Mouse (Mus musculus): ENCODE data around the gene Arhgap10. TPM values are rescaled to one million over a fixed set of nuclear protein-coding genes. Genes with fewer than 3 reads are reported as not detected.

Gene Arhgap10
- total and polyA plus RNA-seq, 2 experiments from 2014 or later: 4.2 to 5.2 TPM

DNA sequence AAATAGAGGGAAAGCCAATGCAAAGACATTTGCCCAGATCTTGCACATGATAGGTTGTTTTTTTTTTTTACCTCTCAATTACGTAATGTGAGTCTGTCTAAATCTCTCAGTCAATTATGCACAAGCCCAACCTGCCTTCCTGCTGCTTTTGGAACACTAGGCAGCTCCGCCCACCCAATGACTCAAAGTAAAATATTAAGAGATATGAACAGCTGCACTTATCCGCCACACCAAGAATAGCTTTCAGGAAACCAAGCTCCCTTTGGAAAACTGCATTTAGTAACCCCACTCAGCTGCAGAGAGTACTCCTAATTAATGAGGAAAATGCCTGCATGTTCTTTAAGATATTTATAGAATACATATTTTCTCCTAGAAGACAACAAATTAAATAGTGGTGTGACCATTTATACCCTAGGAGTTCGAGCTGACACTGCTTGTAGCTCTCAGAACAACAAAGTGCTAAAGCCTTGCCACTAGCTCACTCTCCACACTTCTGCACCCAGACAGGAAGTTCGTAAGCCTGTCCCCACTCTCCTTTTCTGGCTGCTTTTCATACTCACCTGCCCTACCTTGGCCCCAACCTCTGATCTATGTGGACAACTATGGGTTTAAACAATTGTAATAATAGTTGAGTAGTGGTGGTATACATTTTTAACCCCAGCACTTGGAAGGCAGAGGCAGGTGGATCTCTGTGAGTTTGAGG is 25.2 kb downstream of the Arhgap10 start:
- Histone ChIP-seq H3K4me2 (ENCODE audit: low read depth, low read length) (no peak overlapping the region), H3K4me3 (ENCODE audit: low read length) (no peak overlapping the region), H3K27ac (no peak overlapping the region), H3K4me1 (ENCODE audit: insufficient read depth, low read length) (no peaks in the 10 kb centered on the region), H3K9me3 (ENCODE audit: low read length) (no peaks in the 10 kb centered on the region), H3K36me3 (ENCODE audit: insufficient read depth, low read length) (no peaks in the 10 kb centered on the region), H3K9ac (replicated peaks; ENCODE audit: low read length) (no peak overlapping the region), H3K27me3 (ENCODE audit: insufficient read depth, low read length) (no peaks in the 10 kb centered on the region)
- 86% methylated on average over 5 of the region's 5 CpGs for WGBS
- TF ChIP-seq CTCF (IDR thresholded peaks at IDR 0.05; ENCODE audit: low read depth): no peak
- DNase-seq (ENCODE audit: low spot score): no peak
- no peak for ATAC-seq

DNA sequence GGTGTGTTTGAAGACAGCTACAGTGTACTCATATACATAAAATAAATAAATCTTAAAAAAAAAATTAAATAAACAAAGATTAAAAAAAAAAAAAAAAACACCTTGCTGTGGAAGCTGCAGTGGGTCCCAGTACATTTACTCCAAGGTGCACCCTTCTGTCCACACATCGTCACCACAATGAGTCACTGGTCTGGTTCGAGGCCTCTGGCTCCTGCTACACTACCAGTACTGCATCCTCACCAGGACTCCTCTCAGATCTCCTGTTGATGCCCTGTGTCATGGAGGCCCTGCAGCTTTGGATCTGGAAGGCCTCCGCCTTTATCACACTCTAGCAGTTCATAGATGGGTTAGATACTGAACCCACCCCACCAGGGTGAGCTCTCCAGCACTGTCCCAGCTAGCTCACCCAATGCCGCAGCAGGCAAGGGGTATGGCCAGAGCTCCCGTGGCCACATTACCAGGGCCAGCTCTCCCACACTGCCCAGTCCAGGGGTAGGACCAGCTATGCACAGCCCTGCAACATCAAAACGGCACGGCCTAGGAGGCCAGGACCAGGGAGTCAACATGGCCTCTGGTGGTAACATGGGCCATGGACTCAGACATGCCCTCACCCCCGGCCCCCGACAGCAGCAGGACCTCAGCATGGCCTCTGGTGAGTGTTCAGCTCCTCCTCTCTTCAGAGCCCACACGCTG is 26.4 kb downstream of the Arhgap10 start:
- DNase-seq (ENCODE audit: low spot score) (no peak), ATAC-seq (0 out of 2 replicates have a peak, but pooled peaks have one; percentile 21)
- H3K4me3 ChIP-seq (ENCODE audit: low read length): no peak overlapping the region
- no peaks in the 10 kb centered on the region for H3K36me3 ChIP-seq (ENCODE audit: insufficient read depth, low read length)
- no peak overlapping the region for H3K27ac ChIP-seq
- H3K9me3 ChIP-seq (ENCODE audit: low read length): no peaks in the 10 kb centered on the region
- 93% methylated on average over 10 of the region's 10 CpGs for WGBS
- H3K27me3 ChIP-seq (ENCODE audit: insufficient read depth, low read length): no peaks in the 10 kb centered on the region
- no peak overlapping the region for H3K9ac ChIP-seq (replicated peaks; ENCODE audit: low read length)
- H3K4me1 ChIP-seq (ENCODE audit: insufficient read depth, low read length): no peaks in the 10 kb centered on the region
- H3K4me2 ChIP-seq (ENCODE audit: low read depth, low read length): no peak overlapping the region
- TF ChIP-seq CTCF (IDR thresholded peaks at IDR 0.05; ENCODE audit: low read depth): no peak

DNA sequence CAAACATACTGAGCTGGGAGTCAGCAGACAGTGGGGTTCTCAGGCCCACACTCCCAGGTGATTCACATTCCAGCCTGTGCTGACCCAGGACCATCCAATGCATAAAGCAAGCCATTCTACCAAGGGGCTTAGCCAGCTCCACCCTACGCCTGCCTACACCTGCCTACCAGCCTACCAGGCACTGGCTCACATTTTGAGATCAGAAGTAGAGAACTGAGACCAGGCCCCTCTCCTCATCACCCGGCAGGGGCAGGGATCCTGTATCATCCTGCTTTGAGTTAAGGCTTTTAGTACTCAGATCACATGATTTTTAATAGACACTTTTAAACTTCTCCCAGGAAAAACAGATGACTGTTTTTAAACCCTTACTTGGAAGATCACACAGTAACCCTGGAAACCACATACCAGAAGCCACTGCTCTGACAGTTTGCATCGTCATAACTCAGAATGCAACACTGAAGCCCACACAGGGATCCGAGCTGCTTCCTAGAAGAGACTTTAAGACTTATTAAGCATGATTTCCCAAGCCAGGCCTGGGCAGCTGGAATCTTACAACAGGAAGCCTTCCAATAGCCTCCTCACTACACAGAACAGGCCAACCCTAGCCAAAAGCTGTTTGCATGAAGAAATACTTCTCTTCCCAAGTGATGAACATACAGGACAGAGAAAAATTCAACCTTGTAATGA is 27.5 kb downstream of the Arhgap10 start:
- 57% methylated on average over 4 of the region's 4 CpGs for WGBS
- no peak for ATAC-seq
- TF ChIP-seq CTCF (IDR thresholded peaks at IDR 0.05; ENCODE audit: low read depth): no peak
- DNase-seq (ENCODE audit: low spot score): peak; percentile 5
- no peaks in the 10 kb centered on the region for H3K27me3 ChIP-seq (ENCODE audit: insufficient read depth, low read length)
- H3K9ac ChIP-seq (replicated peaks; ENCODE audit: low read length): no peak overlapping the region
- H3K4me3 ChIP-seq (ENCODE audit: low read length): no peak overlapping the region
- H3K36me3 ChIP-seq (ENCODE audit: insufficient read depth, low read length): no peaks in the 10 kb centered on the region
- no peak overlapping the region for H3K27ac ChIP-seq
- H3K4me2 ChIP-seq (ENCODE audit: low read depth, low read length): no peak overlapping the region
- no peaks in the 10 kb centered on the region for H3K4me1 ChIP-seq (ENCODE audit: insufficient read depth, low read length)
- no peaks in the 10 kb centered on the region for H3K9me3 ChIP-seq (ENCODE audit: low read length)

DNA sequence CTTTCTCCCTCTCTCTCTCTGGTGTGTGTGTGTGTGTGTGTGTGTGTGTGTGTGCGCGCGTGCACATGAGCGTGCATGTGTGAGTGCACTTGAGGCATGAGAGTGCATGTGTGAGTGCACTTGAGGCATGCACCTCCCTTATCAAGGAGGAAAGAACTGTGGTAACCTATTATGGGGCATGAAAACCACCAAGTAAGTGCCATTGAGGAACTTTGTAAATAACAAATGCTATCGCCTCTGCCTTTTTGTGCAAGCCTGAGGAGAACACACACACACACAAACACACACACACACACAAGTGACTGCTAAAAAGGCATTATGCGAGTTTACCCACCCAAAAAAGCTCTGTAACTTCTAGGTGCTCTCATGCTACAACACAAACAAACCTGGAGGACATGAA is 28.5 kb downstream of the Arhgap10 start:
- H3K4me3 ChIP-seq (ENCODE audit: low read length): no peak overlapping the region
- H3K9me3 ChIP-seq (ENCODE audit: low read length): no peaks in the 10 kb centered on the region
- no peak overlapping the region for H3K4me2 ChIP-seq (ENCODE audit: low read depth, low read length)
- H3K4me1 ChIP-seq (ENCODE audit: insufficient read depth, low read length): no peaks in the 10 kb centered on the region
- no peak overlapping the region for H3K9ac ChIP-seq (replicated peaks; ENCODE audit: low read length)
- no peak for DNase-seq (ENCODE audit: low spot score)
- H3K27ac ChIP-seq: no peak overlapping the region
- ATAC-seq: no peak
- H3K36me3 ChIP-seq (ENCODE audit: insufficient read depth, low read length): no peaks in the 10 kb centered on the region
- H3K27me3 ChIP-seq (ENCODE audit: insufficient read depth, low read length): no peaks in the 10 kb centered on the region
- WGBS: 97% methylated on average over 6 of the region's 6 CpGs
- no peak for TF ChIP-seq CTCF (IDR thresholded peaks at IDR 0.05; ENCODE audit: low read depth)

DNA sequence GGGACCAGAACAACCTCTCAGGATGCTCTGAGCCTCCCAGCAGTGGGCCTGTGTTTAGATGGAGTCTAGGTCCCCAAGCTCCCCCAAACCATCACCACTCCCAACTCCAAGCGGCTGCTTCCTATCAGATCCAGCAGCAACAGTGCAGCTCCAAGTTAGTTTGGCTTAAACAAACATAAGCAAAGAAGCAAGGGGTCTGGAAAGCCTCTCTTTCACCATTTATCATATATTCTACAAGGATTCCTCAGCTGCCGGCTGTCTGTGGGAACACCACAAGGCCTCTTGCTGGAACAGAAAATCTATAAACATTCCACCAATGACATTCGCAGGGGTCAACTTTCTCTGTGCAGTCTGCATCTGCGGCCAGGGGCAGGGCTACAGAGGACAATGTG is 29.5 kb downstream of the Arhgap10 start:
- DNase-seq (ENCODE audit: low spot score): no peak

DNA sequence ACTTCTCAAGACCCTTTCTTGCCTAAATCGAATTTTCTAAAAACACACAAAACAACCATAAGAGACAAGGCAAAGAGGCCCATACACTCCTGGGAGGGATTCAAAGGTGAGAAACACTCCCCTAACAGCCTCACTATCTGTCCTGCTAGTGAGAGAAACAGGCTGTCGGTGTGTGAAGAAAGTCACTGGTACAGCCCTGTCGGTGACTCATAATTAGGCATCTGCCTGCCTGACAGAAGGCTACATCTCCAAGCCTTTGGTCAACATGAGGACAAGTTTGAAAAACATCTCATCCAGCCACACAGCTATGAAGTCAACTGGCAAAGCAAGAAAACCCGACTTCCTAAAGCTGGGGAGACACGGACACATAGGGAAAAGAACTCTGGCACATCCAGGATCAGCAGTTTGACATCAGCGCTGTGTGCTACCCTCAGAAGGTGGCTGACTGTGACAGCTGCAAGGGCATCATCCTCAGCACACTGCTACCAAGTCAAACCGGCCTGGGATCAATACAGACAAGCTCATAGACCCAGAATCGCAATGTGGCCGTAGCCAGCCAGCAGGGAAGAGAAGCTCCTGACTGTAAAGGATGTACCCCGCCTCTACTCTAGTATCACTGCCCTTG is 30.1 kb downstream of the Arhgap10 start:
- Histone ChIP-seq H3K36me3 (ENCODE audit: insufficient read depth, low read length) (no peaks in the 10 kb centered on the region), H3K27ac (no peak overlapping the region), H3K9ac (replicated peaks; ENCODE audit: low read length) (no peak overlapping the region), H3K4me3 (ENCODE audit: low read length) (no peak overlapping the region), H3K4me1 (ENCODE audit: insufficient read depth, low read length) (no peaks in the 10 kb centered on the region), H3K9me3 (ENCODE audit: low read length) (no peaks in the 10 kb centered on the region), H3K4me2 (ENCODE audit: low read depth, low read length) (no peak overlapping the region), H3K27me3 (ENCODE audit: insufficient read depth, low read length) (no peaks in the 10 kb centered on the region)
- DNase-seq (ENCODE audit: low spot score) (no peak), ATAC-seq (no peak)
- no peak for TF ChIP-seq CTCF (IDR thresholded peaks at IDR 0.05; ENCODE audit: low read depth)
- WGBS: 86% methylated on average over 10 of the region's 10 CpGs

More for the DNA sequence above, 29.5 kb downstream of the Arhgap10 start:
- TF ChIP-seq CTCF (IDR thresholded peaks at IDR 0.05; ENCODE audit: low read depth): no peak
- Histone ChIP-seq H3K4me2 (ENCODE audit: low read depth, low read length) (no peak overlapping the region), H3K27me3 (ENCODE audit: insufficient read depth, low read length) (no peaks in the 10 kb centered on the region), H3K36me3 (ENCODE audit: insufficient read depth, low read length) (no peaks in the 10 kb centered on the region), H3K9me3 (ENCODE audit: low read length) (no peaks in the 10 kb centered on the region), H3K27ac (no peak overlapping the region), H3K9ac (replicated peaks; ENCODE audit: low read length) (no peak overlapping the region), H3K4me1 (ENCODE audit: insufficient read depth, low read length) (no peaks in the 10 kb centered on the region), H3K4me3 (ENCODE audit: low read length) (no peak overlapping the region)
- 71% methylated on average over 4 of the region's 4 CpGs for WGBS
- ATAC-seq: no peak
